15 mouse cellular contexts compared by ENCODE assay signal in genomic region chr9:113970041-113970440, GRCm38 (mm10). TPM values are rescaled to one million over a fixed set of nuclear protein-coding genes. Genes with fewer than 3 reads are reported as not detected.
DNase-seq lines count a peak whose midpoint lies in the region; ATAC-seq and TF ChIP-seq lines count a peak whose summit lies in the region.
"Had no signal": no experiment of that assay in that cellular context is flagged by ENCODE, and none has a peak within 500 bp of the region (broad histone marks: within the 10 kb centered on the region; RNA-seq: fewer than 3 reads in every experiment).

No protein-coding gene starts in this region.

- H3K36me3 ChIP-seq in heart, embryonic 11.5 days (ENCODE audit: control insufficient read depth, insufficient read depth, low read length), result peaks cover 33% of the 10 kb centered on the region
- peaks cover 86% of the 10 kb centered on the region for H3K36me3 ChIP-seq in lung, embryonic 14.5 days (ENCODE audit: insufficient read depth)

- 0 out of 2 replicates have a peak, but pooled peaks have one; percentile 19 for TF ChIP-seq CTCF in lung, embryonic 14.5 days (IDR thresholded peaks at IDR 0.05; ENCODE audit: low read depth)

- no peaks in the 10 kb centered on the region for H3K4me1 ChIP-seq in heart, embryonic 11.5 days (ENCODE audit: control insufficient read depth, insufficient read depth, low read length)
- no peaks in the 10 kb centered on the region for H3K4me1 ChIP-seq in lung, embryonic 14.5 days (ENCODE audit: insufficient read depth)
- H3K4me1 ChIP-seq: embryonic facial prominence, embryonic 15.5 days; lung, embryonic 15.5 days had no signal

- H3K9me3 ChIP-seq in heart, embryonic 11.5 days (replicated peaks; ENCODE audit: control insufficient read depth, low read length), result no peaks in the 10 kb centered on the region
- H3K9me3 ChIP-seq in lung, embryonic 14.5 days (ENCODE audit: low read depth, low read length), result no peaks in the 10 kb centered on the region
- H3K9me3 ChIP-seq: embryonic facial prominence, embryonic 15.5 days; lung, embryonic 15.5 days had no signal

- no peak overlapping the region for H3K9ac ChIP-seq in heart, embryonic 11.5 days (ENCODE audit: low read depth, low read length)
- no peak overlapping the region for H3K9ac ChIP-seq in lung, embryonic 14.5 days
- H3K9ac ChIP-seq: embryonic facial prominence, embryonic 15.5 days; lung, embryonic 15.5 days had no signal

- WGBS in heart, embryonic 11.5 days (ENCODE audit: insufficient replicate concordance), result 82% methylated on average over 14 of the region's 14 CpGs
- 91% methylated on average over 14 of the region's 14 CpGs for WGBS in lung, embryonic 14.5 days

- ATAC-seq in heart, embryonic 11.5 days (replicated peaks; ENCODE audit: insufficient number of reproducible peaks, low FRiP score, low TSS enrichment), result no peak
- ATAC-seq in lung, embryonic 14.5 days (ENCODE audit: insufficient read depth), result no peak
- ATAC-seq: inflammation-experienced regulatory T-cells, adult 6 months; midbrain, embryonic 16.5 days; Patski had no signal

- peak overlapping the region; percentile 43; the same call in 1 of the 2 replicates for H3K4me2 ChIP-seq in heart, embryonic 11.5 days
- H3K4me2 ChIP-seq in lung, embryonic 14.5 days, result no peak overlapping the region
- H3K4me2 ChIP-seq: embryonic facial prominence, embryonic 15.5 days; lung, embryonic 15.5 days had no signal

- no peaks in the 10 kb centered on the region for H3K27me3 ChIP-seq in heart, embryonic 11.5 days (ENCODE audit: control insufficient read depth, insufficient read depth, low read length)
- no peaks in the 10 kb centered on the region for H3K27me3 ChIP-seq in lung, embryonic 14.5 days (ENCODE audit: insufficient read depth, low read length)
- H3K27me3 ChIP-seq: embryonic facial prominence, embryonic 15.5 days; lung, embryonic 15.5 days; Patski had no signal

- H3K4me3 ChIP-seq in heart, embryonic 11.5 days (ENCODE audit: low read depth, low read length), result peak overlapping the region; percentile 20; the same call in 1 of the 2 replicates
- H3K4me3 ChIP-seq in lung, embryonic 14.5 days (ENCODE audit: low read depth, low read length), result no peak overlapping the region; the same call in 1 of the 2 replicates
- H3K4me3 ChIP-seq: embryonic facial prominence, embryonic 15.5 days; lung, embryonic 15.5 days had no signal

- H3K27ac ChIP-seq in heart, embryonic 11.5 days (ENCODE audit: low read depth, low read length), result no peak overlapping the region; the same call in 1 of the 2 replicates
- H3K27ac ChIP-seq in lung, embryonic 14.5 days (ENCODE audit: low read depth), result no peak overlapping the region
- H3K27ac ChIP-seq: embryonic facial prominence, embryonic 15.5 days; lung, embryonic 15.5 days had no signal

- intact Hi-C loops in heart, postnatal 36 days (cut with DNase I), result no loop called here

- DNase-seq in heart, postnatal 36 days, result no peak
- DNase-seq in lung, embryonic 14.5 days, result no peak
- DNase-seq in lung, postnatal 25 days (ENCODE audit: low spot score), result no peak
- DNase-seq in liver, result peak; percentile 83
- peak; percentile 53 to 74 for DNase-seq in spleen, postnatal 10 days (ENCODE audit: low spot score in 2 of 2)
- no peak for DNase-seq in urinary bladder, adult 18-20 months (ENCODE audit: low spot score in 2 of 2)
- no peak for DNase-seq in adrenal gland, postnatal 36 days
- DNase-seq: right cerebral cortex, postnatal 25 days; thymus, adult 2 months had no signal

RNA-seq across cellular contexts. Expression of gene Ubp1, which starts 39.3 kb away (rescaled TPM):
- 34.1 and 35.9 TPM in 2 replicates for polyA plus RNA-seq in heart, embryonic 11.5 days (2014; fragmentation: Nextera tagmentation; extraction: Ambion mirVana)
- total RNA-seq in heart, postnatal 36 days (2021), result 10 to 100 TPM; 24.9 to 25.7 TPM
- 46.6 and 48.9 TPM in 2 replicates for polyA plus RNA-seq in lung, embryonic 14.5 days (2014; fragmentation: Nextera tagmentation; extraction: Ambion mirVana)
- 10 to 100 TPM; 53.6 to 54.6 TPM for total RNA-seq in adrenal gland, postnatal 36 days (2021)

Comparison
In these comparisons a context has a peak if more than half of its experiments do, and no peak if none do; other contexts are left out.
1. DNase-seq: peak in liver (single experiment) and spleen, postnatal 10 days (2 of 2); none in heart, postnatal 36 days (0 of 2), lung, embryonic 14.5 days (single experiment), lung, postnatal 25 days (single experiment), urinary bladder, adult 18-20 months (0 of 2) and adrenal gland, postnatal 36 days (0 of 2).